Mouse (Mus musculus) hindbrain, embryonic 15.5 days (tissue): ENCODE measurements around the gene Spag9. TPM values are rescaled to one million over a fixed set of nuclear protein-coding genes. Genes with fewer than 3 reads are reported as not detected.
A peak's percentile ranks its signal among the peaks of the same experiment; 100 is the strongest.

Source experiments
- ATAC-seq: fragments of 200-750 bp; cut with Nextera tagmentation; 2 replicates; pipeline ENCODE4 v1.8.0; 2017; ENCODE audit warnings: low read depth, moderate number of reproducible peaks, moderate TSS enrichment; ENCODE audit not compliant: low FRiP score
- H3K27ac ChIP-seq: fragments of 300-500 bp; sonication (generic); replicated peaks from 2 replicates; pipeline ENCODE4 v1.5.1; 2015; ENCODE audit warnings: mild to moderate bottlenecking, inconsistent platforms
- H3K27me3 ChIP-seq: fragments of 300-500 bp; sonication (generic); 2 replicates; pipeline ENCODE4 v1.6.1; 2015; ENCODE audit warnings: control low read depth, inconsistent platforms
- H3K36me3 ChIP-seq: fragments of 300-500 bp; sonication (generic); 2 replicates; pipeline ENCODE4 v1.6.1; 2015; ENCODE audit warnings: control low read depth, inconsistent platforms
- H3K4me1 ChIP-seq: fragments of 300-500 bp; sonication (generic); replicated peaks from 2 replicates; pipeline ENCODE4 v1.6.1; 2015; ENCODE audit warnings: control low read depth, inconsistent platforms
- H3K4me2 ChIP-seq: fragments of 300-500 bp; sonication (generic); 2 replicates; pipeline ENCODE4 v1.6.1; 2015; ENCODE audit warnings: moderate library complexity, mild to moderate bottlenecking, inconsistent platforms
- H3K4me3 ChIP-seq: fragments of 300-500 bp; sonication (generic); 2 replicates; pipeline ENCODE4 v1.5.1; 2015; ENCODE audit warnings: mild to moderate bottlenecking, inconsistent platforms
- H3K9ac ChIP-seq: fragments of 300-500 bp; sonication (generic); 2 replicates; pipeline ENCODE4 v1.6.1; 2015; ENCODE audit warnings: inconsistent platforms
- H3K9me3 ChIP-seq: fragments of 300-500 bp; sonication (generic); 2 replicates; pipeline ENCODE4 v1.6.1; 2016; ENCODE audit warnings: control low read depth, inconsistent platforms
- WGBS: fragments of 180-500 bp; shearing (Covaris S2); methylation state at CpG from one replicate; pipeline ENCODE4 v1.1.7; 2015; 5-methylcytosine and 5-hydroxymethylcytosine counted together
- polyA plus RNA-seq: library from polyadenylated mRNA; unstranded; fragments of >200 nt; fragmentation: Nextera tagmentation; extraction: Ambion mirVana; gene quantifications from 2 replicates; pipeline ENCODE4 v1.2.1, GENCODE M21; 2015

The Spag9 gene
- polyA plus RNA-seq, 1 experiment from 2014 or later, result 77.4 TPM

GRCm38 (mm10) chr11:94138411-94139231, 142.7 kb downstream of the Spag9 start:
- Histone ChIP-seq H3K27ac (no peak overlapping the region), H3K27me3 (no peaks in the 10 kb centered on the region), H3K36me3 (no peaks in the 10 kb centered on the region), H3K4me2 (no peak overlapping the region), H3K4me1 (peaks cover 33% of the 10 kb centered on the region), H3K4me3 (no peak overlapping the region), H3K9me3 (no peaks in the 10 kb centered on the region), H3K9ac (no peak overlapping the region)
- 63% methylated on average over 24 of the region's 24 CpGs for WGBS
- no peak for ATAC-seq

- ATAC-seq, result no peak
- H3K4me1 ChIP-seq, result peaks cover 27% of the 10 kb centered on the region
- no peaks in the 10 kb centered on the region for H3K36me3 ChIP-seq
- WGBS, result 90% methylated on average over 5 of the region's 5 CpGs
- H3K9me3 ChIP-seq, result no peaks in the 10 kb centered on the region
- H3K9ac ChIP-seq, result no peak overlapping the region
- no peak overlapping the region for H3K4me2 ChIP-seq
- no peak overlapping the region for H3K27ac ChIP-seq
- H3K4me3 ChIP-seq, result no peak overlapping the region
- H3K27me3 ChIP-seq, result no peaks in the 10 kb centered on the region
Measured at GRCm38 (mm10) chr11:94139232-94139620, 143.3 kb downstream of the Spag9 start.

- Histone ChIP-seq H3K27me3 (no peaks in the 10 kb centered on the region), H3K4me3 (no peak overlapping the region), H3K4me1 (peaks cover 29% of the 10 kb centered on the region), H3K9me3 (no peaks in the 10 kb centered on the region), H3K27ac (no peak overlapping the region), H3K9ac (no peak overlapping the region), H3K4me2 (no peak overlapping the region), H3K36me3 (no peaks in the 10 kb centered on the region)
- 94% methylated on average over 3 of the region's 3 CpGs for WGBS
- no peak for ATAC-seq
Measured at GRCm38 (mm10) chr11:94140540-94140939, 144.6 kb downstream of the Spag9 start.

- Histone ChIP-seq H3K27me3 (no peaks in the 10 kb centered on the region), H3K4me2 (no peak overlapping the region), H3K27ac (no peak overlapping the region), H3K4me1 (peaks cover 23% of the 10 kb centered on the region), H3K36me3 (no peaks in the 10 kb centered on the region), H3K9me3 (no peaks in the 10 kb centered on the region), H3K4me3 (no peak overlapping the region), H3K9ac (no peak overlapping the region)
- 64% methylated on average over 3 of the region's 3 CpGs for WGBS
- no peak for ATAC-seq
Measured at GRCm38 (mm10) chr11:94141564-94141963, 145.7 kb downstream of the Spag9 start.

GRCm38 (mm10) chr11:94143336-94143735, 147.4 kb downstream of the Spag9 start:
- WGBS, result 60% methylated on average over 2 of the region's 2 CpGs
- peaks cover 18% of the 10 kb centered on the region for H3K4me1 ChIP-seq
- no peak overlapping the region for H3K4me2 ChIP-seq
- no peaks in the 10 kb centered on the region for H3K36me3 ChIP-seq
- ATAC-seq, result no peak
- H3K27me3 ChIP-seq, result no peaks in the 10 kb centered on the region
- no peak overlapping the region for H3K9ac ChIP-seq
- H3K27ac ChIP-seq, result no peak overlapping the region
- no peaks in the 10 kb centered on the region for H3K9me3 ChIP-seq
- H3K4me3 ChIP-seq, result no peak overlapping the region

GRCm38 (mm10) chr11:94144771-94145539, 149.1 kb downstream of the Spag9 start:
- WGBS, result 50% methylated on average over 11 of the region's 11 CpGs
- H3K4me2 ChIP-seq, result no peak overlapping the region
- peak; percentile 45; the same call in 1 of the 2 replicates for ATAC-seq

GRCm38 (mm10) chr11:94146049-94146605, 150.2 kb downstream of the Spag9 start:
- no peaks in the 10 kb centered on the region for H3K36me3 ChIP-seq
- no peak overlapping the region for H3K4me3 ChIP-seq
- H3K27me3 ChIP-seq, result no peaks in the 10 kb centered on the region
- no peak for ATAC-seq
- 0 out of 2 replicates have a peak overlapping the region, but pooled peaks have one; percentile 69 for H3K27ac ChIP-seq
- no peaks in the 10 kb centered on the region for H3K9me3 ChIP-seq
- no peak overlapping the region for H3K9ac ChIP-seq
- WGBS, result 91% methylated on average over 14 of the region's 14 CpGs
- peaks cover 43% of the 10 kb centered on the region for H3K4me1 ChIP-seq
- H3K4me2 ChIP-seq, result no peak overlapping the region

More at GRCm38 (mm10) chr11:94144771-94145539, 149.1 kb downstream of the Spag9 start:
- Histone ChIP-seq H3K4me1 (peaks cover 31% of the 10 kb centered on the region), H3K4me3 (no peak overlapping the region), H3K27me3 (no peaks in the 10 kb centered on the region), H3K9ac (no peak overlapping the region), H3K36me3 (no peaks in the 10 kb centered on the region), H3K9me3 (no peaks in the 10 kb centered on the region), H3K27ac (peak overlapping the region; percentile 69)

- Histone ChIP-seq H3K27me3 (no peaks in the 10 kb centered on the region), H3K9me3 (no peaks in the 10 kb centered on the region), H3K9ac (no peak overlapping the region), H3K4me2 (no peak overlapping the region), H3K4me3 (no peak overlapping the region), H3K36me3 (no peaks in the 10 kb centered on the region), H3K4me1 (peaks cover 50% of the 10 kb centered on the region), H3K27ac (no peak overlapping the region)
- 73% methylated on average over 11 of the region's 11 CpGs for WGBS
- no peak for ATAC-seq
Measured at GRCm38 (mm10) chr11:94146733-94147485, 151.0 kb downstream of the Spag9 start.

- no peaks in the 10 kb centered on the region for H3K27me3 ChIP-seq
- no peaks in the 10 kb centered on the region for H3K9me3 ChIP-seq
- H3K4me1 ChIP-seq, result peaks cover 50% of the 10 kb centered on the region
- H3K9ac ChIP-seq, result no peak overlapping the region
- ATAC-seq, result no peak
- peak overlapping the region; percentile 73; the same call in 1 of the 2 replicates for H3K4me2 ChIP-seq
- 47% methylated on average over 12 of the region's 12 CpGs for WGBS
- H3K27ac ChIP-seq, result peak overlapping the region; percentile 90
- H3K36me3 ChIP-seq, result no peaks in the 10 kb centered on the region
- peak overlapping the region; percentile 39; the same call in 1 of the 2 replicates for H3K4me3 ChIP-seq
Measured at GRCm38 (mm10) chr11:94148105-94148696, 152.3 kb downstream of the Spag9 start.

- Histone ChIP-seq H3K36me3 (no peaks in the 10 kb centered on the region), H3K4me1 (peaks cover 50% of the 10 kb centered on the region), H3K4me3 (peak overlapping the region; percentile 39), H3K9me3 (no peaks in the 10 kb centered on the region), H3K9ac (peak overlapping the region; percentile 61), H3K4me2 (peak overlapping the region; percentile 73), H3K27me3 (no peaks in the 10 kb centered on the region), H3K27ac (peak overlapping the region; percentile 90)
- peak; percentile 57; the same call in 1 of the 2 replicates for ATAC-seq
- under 1% methylated on average over 46 of the region's 46 CpGs for WGBS
Measured at GRCm38 (mm10) chr11:94148931-94149491, 153.1 kb downstream of the Spag9 start.
